Mouse (Mus musculus) adipocyte (in vitro differentiated cells): ENCODE measurements around the gene Slc17a9.

ENCODE experiments used
- DNase-seq: peaks from one replicate; pipeline ENCODE4 v3.0.0-alpha.2; 2016; ENCODE audit warnings: low spot score

Gene Slc17a9

DNA sequence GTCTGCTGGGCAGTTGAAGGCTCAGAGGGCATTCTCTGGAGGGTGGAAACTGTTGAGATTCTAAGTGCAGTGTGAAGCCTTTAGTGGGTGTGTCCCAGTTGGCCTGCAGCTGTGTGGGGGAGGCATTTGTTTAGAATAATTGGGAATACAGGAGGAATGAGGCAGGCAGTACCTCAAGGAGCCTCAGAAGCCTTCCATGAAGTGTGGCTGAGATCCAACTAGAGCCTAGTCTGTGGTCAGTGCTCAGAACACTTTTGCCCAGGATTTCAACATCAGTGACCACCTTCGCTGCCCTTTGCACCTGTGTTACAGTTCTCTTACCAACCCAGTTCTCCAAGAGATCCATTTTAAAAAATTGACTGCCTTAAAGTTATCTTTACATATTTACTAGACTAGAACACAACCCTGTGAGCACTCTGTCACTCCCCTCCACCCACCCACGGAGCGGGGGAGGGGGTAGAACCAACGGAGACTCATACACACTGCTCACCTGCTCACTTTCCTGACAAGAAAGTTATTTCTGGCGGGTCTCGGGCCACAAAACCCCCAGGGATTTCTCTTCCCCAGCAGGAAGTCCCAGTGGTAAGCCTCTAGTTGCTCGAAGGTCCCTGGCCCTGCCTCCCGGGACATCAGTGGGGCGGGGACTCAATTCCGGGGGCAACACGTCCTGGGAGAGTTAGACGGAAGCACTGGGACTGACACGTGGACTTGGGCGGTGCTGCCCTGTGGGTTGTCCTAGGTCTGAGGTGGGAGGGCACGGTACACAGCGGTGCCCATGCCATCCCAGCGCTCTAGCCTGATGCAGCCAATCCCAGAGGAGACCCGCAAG lies at the start of gene Slc17a9:
Gene Slc17a9, plus strand, starts transcription at position 679 of the 829 bp plus-strand sequence.
- DNase-seq, result peak; percentile 20

DNA sequence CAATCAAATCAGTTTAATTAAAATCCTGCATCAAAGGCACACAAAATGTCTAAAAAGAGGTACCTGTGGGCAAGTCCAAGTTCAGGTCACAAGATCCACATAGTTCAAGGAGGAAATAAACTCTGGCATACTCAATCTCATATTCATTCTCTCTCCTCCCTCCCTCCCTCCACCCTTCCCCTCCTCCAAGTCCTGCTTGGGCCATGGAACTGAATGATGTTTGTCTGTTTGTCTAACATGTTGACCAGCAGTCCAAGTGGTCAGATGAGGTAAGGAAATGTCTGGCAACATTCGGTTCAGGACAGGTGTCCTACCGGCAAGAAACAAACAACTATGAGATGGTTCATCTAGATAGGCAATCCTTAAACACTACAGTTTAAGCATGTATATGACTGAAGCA lies 48.4 kb upstream of the Slc17a9 start:
- no peak for DNase-seq

DNA sequence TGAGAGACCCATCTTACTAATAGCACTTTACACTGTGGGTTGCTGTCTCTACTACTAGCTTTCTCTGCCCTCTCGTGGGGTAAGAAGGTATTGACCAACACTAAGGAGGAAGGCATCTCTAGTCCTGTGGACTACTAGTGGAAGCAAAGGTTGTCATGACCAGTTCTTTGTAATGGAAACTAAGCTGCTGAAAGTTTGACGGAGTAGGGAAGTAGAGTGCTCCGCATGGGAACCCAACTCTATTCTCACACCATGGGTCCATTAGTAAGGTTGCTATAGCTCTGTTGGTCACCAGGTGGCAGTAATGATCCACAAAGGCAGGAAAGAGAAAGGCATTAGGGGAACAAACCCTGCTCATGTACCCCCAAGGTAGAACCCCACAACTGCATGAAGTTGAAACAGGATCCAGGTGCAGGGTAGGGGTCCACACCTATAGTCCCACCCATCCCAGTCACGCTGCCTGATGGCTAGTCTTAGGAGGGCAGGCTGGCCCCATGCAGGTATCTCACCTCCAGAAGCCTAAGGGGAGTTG lies 46.4 kb upstream of the Slc17a9 start:
- DNase-seq, result peak; percentile 87

DNA sequence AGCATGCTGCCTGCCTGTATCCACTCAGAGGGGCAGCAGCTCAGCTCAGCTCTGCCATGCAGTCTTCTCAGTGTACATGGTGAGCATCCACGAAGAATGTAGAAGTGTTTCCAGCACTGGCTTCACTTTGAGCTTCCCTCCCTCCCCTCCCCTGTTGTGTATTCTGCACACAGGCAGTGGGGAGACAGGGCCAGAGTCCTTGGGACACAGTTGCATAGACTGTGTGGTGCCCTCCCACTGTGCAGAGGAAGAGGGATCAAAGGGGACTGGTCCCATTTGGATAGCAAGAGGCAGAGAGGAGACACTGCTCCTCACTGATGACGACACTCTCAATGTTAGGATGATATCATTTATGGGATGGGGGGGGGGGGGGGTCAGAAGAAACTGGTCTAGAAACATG lies 43.8 kb upstream of the Slc17a9 start:
- no peak for DNase-seq

DNA sequence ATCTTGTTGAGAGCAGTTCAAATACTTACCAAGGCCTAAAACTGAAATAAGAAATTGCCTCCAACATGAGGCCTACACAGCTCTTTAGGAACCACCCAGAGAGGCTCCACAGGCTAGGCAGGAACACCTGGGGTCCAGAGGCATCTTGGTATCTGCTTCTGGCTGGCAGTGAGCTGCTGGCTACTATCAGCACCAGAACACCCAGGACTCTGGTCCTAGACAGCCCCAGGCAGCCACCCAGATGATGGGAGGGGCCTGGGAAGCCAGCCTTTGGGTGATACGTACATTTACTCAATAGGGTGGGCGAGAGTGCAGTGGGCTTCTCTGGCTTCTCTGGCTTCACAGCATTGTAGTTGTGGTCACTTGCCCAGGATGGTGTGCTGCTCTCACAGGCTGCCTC lies 41.5 kb upstream of the Slc17a9 start:
- DNase-seq, result no peak

DNA sequence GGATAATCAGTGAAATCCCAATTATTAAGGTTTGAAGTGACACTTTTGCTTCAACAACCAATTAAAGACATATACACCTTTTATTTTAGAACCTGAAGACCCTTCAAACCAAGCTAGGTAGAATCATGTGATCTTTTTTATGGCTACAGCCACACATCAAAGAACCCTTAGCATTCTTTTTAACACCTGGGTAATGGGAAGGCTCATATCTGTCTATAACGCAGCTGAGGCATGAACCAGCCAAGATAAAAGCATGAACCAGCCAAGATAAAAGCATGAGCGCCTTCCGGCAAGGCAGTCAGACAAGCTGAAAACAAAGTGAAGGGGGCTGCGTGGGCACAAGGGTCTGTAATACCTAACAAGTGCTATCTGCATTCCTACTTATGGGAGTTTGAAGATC lies 41.0 kb upstream of the Slc17a9 start:
- DNase-seq, result no peak

DNA sequence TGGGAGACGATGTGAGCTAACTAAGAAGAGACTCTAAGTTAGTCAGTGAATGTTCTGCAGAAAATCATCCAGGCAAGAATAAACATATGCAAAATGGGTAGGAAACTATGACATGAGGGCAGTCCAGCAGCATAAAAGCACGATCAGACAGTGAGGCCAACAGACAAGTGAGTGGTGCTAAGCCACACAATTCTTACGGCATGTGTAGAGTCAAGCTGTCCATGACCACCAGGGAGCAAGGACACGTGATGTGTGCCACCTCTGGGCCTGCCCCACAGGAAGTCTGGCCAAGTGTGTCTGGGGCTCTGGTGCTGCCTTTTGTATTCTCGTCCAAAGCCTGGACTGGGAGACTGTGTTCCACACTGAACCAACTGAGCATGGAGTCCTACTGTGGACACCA lies 35.2 kb upstream of the Slc17a9 start:
- no peak for DNase-seq

DNA sequence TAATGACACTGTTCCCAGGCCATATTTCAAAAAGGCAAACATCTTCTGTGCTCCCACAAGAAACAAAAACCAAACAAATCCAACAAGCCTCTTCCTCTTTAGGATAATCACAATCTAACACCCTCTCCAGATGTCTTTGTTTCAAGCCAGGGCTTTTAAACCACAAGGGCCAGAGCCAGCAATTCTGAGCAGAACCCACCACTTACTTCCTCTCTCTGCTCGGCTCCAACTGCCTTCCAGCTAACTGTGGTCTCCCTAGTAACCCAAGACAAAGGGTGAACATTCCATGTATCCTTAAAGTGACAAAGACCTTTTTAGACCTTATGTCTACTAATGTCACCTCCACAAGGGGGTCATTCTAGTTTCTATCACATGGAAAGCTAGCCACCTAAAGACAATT lies 32.4 kb upstream of the Slc17a9 start:
- DNase-seq, result peak; percentile 60

DNA sequence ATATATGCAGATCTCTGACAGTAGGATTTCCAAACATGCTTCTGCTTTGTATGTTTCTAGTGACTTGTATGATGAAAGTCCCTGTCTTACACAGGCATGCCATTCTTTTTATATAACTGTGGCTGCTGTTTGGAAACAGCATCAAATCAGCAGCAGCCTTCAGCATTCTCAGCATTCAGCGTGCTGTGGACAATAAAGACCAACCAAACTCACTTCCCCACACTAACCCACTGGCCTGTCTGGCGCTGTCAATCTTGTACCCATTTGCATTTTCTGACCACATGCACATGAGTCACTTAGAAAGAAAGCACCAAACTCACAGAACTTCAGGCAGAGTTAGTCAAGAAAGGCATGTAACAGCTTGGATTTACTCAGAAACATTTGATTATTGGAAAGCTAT lies 29.9 kb upstream of the Slc17a9 start:
- DNase-seq, result no peak

DNA sequence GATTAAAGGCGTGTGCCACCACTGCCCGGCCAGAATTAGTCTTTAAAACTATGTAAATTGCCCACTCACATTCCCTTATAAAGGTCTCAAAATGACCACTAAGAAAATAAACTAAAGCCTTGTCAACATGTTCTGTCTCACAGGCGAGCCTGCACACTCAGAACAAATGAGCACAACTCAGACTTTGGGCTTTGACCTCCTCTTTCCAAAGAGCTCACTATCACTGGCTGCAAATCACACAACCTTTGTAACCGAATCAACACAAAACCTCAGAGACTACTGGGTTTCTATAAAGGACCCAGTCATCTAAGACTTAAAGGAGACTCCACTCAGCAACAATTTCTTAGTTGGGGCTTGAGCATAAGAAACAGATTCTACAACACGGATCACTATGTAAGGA lies 24.6 kb upstream of the Slc17a9 start:
- peak; percentile 67 for DNase-seq

DNA sequence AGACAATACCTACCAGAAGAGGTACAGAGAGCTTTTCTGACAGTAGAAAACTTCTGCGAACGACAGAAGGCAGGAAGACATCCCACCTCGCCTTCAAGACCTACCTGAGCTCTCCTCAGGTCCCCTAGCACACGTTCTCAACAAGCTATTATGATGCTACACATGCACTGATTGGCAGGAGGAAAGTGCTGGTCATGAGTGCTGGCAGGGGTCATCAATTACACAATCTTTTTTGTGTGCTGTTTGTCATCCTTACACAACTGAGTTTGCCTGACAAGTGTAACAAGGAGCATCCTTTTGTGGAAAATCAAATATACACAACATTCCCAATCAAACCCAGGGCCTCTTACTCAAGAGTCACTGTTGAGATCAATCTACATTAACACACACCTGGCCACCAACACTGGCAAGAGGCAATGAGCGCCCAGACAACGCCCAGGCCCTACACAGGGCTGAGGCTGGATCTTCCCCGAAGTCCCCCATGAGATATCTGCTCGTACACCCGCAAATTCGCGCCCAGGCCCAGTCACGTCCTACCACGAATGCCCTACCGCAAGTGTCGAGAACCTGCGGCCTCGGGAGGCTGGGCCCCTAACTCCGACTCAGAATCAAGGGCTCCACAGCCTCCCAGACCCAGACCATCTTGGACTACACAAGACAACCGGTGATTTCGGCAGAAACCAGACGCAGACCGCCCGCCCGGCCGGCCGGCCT lies 23.9 kb upstream of the Slc17a9 start:
- peak; percentile 94 for DNase-seq

DNA sequence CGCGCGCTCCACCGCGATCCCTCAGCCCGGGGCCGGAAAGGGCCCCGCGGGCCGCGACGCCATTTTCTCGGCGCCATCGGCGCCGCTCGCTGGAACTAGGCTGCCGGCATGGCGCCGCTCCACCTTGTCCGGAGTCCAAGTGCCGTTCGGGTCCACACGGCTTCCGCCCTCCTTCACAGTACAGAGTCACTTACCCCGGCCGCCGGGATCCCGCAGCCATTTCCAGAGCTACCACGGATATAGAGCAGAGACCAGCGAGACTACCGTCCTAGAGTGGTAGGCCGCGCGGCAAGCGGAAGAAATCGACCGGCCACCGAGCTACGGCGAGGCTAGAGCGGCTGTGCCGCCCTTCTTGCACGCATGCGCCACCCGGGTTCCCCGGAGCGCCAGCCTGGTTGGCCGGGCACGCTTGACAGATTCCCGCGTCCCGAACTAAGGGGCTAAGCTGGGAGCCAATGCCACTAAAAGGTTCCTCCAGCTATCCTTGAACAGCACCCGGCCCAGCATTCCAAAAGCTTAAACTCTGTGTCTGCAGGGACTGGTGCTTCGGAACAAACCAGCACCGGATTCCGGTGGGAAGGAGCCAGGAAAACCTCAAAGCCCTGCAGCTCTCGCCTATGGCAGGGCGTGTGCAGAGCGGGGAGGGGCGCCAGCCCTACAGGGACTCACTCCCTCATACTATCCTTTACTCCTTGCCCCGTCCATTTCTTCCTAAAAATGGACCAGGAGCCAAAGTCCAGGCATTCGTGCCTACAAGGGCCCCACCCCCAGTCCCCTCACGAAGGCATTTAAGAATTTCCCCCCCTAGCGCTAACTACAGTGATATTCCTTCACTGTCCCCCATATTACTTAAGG lies 23.1 kb upstream of the Slc17a9 start:
- peak; percentile 91 for DNase-seq

DNA sequence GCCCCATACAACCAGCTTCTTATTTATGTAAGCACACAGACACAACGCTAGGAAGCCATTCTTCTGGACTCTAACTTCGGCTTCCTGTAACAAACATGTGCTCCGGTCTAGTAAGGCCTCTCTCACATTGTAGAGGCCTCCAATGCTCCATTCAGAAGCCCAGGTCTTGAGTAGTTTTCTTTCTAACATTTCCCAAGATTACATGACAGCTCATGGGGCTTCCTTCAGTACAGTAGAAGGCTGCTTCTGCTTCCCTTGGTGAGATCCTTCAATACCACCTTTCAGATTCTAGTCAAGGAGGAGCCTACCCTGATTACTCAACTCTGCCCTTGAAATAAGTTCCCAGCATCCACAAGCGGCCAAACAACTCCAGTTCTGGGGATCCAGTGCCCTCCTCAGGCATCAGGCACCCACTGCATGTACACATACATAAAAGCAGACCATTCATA lies 22.3 kb upstream of the Slc17a9 start:
- DNase-seq, result peak; percentile 67

DNA sequence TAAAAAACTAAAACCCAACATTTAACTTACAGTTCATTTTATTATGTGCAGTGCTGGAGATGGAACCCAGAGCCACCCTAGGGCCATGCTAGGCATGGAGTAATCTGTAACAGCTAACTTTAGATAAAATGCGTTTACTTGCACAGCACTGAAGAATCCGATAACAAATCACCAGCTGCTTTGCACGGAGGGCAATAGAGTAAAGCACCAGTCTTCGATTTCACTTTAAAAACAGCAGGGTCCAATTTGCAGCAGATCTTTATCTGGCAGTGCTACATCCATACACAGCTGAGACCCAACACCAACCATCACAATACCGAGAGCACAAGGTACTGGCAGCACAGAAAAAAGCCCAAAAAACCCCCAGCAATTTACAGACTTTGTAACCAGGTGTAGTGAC lies 21.9 kb upstream of the Slc17a9 start:
- DNase-seq, result no peak

DNA sequence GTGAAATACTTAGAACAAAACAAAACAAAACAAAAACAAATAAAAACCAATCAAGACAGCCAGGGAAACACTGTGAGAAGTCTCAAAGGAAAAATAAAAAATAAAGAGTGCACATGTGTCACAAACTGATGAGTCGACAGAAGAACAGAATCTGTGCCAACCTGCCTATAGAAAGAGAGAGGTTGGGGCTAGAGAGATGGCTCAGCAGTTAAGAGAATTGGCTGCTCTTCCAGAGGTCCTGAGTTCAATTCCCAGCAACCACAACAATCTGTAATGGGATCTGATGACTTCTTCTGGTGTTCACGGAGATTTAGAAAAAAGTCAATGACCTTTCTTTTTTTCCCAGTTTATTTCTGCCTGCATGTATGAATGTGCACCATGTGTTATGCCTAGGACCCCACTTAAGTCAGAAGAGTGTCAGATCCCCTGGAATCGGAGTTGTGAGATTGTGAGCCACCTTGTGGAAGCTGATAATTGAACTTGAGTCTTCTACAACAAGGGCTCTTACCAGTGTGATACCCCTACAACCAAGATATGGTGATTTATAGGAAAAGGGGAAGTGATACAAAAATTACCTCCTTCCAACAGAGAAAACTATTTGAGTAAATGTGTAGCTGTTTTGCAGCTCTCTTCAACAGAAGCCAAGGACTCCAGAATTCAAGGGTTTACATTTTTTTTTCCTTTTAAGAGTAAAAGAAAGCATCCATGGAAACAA lies 21.3 kb upstream of the Slc17a9 start:
- DNase-seq, result no peak

DNA sequence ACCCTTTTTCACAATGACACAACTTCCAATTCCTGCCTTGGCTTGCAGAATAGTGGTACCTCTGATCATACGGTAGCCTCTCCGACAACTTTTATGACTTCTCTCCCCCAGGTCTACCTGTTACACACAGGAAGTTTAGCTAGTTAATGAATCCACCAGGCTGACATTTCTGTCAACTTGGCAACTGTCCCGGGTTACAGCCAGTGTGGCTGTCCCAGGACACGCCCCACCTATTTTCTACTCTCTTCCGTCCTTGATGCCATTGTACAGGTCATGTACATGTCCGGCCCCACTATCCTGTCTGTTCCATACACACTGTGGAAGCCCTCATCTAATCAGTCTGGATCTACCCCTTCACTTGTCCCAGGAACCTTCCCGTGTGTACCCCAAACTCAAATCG lies 20.5 kb upstream of the Slc17a9 start:
- DNase-seq, result peak; percentile 40

DNA sequence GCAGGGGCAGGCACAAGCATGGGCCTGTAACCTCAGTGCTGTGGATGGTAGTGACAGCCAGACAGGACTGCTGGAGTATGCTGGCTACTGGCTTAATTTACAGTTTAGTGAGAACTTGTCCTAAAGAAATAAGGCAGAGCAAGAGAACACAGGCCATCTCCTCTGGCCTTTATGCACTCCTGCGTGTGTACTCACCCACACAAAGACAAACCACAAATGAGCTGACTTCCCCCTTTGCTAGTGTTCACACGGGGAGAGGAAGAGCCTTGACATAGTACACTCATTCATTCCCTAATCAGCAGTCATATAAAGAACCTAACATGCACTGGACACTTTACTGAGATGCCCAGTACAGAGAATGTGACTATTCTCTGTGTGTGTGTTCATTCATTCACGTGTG lies 20.0 kb upstream of the Slc17a9 start:
- DNase-seq, result no peak

DNA sequence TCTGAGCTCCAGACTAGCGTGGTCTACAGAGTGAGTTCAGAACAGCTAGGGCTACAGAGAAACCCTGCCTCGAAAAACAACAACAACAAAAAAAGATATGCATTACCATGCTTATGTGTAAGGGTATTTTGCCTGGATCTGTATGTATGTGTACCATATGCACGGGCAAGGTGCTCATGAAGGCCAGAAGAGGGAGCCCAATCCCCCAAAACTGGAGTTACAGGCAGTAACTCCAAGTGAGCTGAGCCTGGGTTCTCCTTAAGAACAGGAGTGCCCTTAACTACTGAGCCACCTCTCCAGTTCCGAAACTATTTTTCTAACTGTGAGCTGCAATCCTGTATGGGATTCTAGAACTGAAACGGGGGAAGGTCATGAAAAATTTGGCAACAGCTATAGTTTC lies 19.1 kb upstream of the Slc17a9 start:
- no peak for DNase-seq

DNA sequence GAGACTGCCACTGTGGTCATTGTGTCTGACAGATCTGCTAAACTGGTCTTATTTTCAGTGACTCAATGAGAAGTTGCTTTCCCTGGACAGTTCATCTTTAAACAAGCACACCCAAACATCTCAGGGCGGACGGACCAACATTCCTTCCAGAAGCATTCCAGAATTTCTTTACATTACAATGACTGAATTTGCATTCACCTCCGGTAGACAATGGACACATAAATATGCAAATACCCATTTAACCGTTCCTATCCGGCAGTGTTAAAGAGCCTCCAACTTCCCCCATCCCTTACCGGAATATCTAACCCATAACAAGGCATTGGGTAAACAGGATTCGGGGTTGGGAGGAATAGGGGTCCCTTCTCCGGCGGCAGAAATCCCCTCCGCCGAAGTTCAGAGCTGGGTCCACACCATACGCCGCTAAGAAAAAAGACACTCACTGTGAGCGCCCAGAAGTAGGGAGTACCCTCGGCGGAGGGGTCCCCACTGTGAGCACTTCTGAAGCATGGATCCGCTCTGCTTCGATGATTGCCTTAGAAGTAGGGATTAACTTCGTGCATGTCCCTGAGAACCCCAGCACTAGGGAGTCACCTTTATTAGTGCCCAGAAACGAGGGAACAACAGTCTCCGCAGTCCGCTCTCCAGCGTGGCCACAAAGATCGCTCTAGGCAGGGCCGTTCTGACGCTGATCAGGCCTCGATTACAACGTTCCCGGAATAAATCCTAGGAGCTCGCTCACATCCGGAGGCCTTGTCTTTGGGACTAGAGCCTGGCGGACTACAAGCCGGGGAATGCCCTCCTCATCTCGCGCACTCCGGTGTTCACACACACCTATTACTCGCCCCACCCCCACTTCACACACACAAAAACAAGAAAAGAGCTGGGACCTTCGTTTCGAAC lies 15.8 kb upstream of the Slc17a9 start:
- DNase-seq, result peak; percentile 26

DNA sequence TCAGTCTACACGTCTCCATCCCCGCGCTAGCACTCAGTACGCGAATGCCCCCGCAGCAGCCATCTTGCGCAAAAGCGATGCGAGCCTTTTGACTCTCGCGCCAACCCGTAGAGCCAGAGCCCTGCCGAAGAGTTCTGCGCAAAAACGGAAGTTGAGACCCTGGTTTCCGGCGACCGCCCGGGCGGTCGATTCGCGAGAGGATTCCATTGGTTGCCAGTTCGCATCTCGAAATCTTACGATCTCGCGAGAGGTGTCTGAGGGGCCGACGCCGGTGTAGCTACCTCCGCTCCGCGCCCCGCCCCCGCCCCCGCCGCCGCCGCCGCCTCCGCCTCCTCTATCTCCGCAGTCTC lies 15.2 kb upstream of the Slc17a9 start, which contains the start of the genes Dido1 and Gid8:
Gene Dido1, minus strand, starts transcription at position 77 of the 350 bp plus-strand sequence.
Gene Gid8, plus strand, starts transcription at position 195 of the 350 bp plus-strand sequence.
- DNase-seq, result peak; percentile 99
